Mouse (Mus musculus) kidney, adult 2 months (tissue): ENCODE results near the gene Cox5b.

Source experiments
- CTCF ChIP-seq: fragments of 200-500 bp; conservative IDR thresholded peaks from 2 replicates; pipeline ENCODE4 v1.5.1; 2011; ENCODE audit warnings: low read depth, mild to moderate bottlenecking, control low read depth, low read length, moderate library complexity, mixed read lengths; ENCODE audit not compliant: insufficient read depth, insufficient read length
- POLR2A ChIP-seq: fragments of 200-500 bp; IDR thresholded peaks from one replicate; pipeline ENCODE4 v1.6.1; 2011; ENCODE audit warnings: low read depth, low read length, control low read depth

- no peak for TF ChIP-seq POLR2A
- TF ChIP-seq CTCF, result no peak
Observed at GRCm38 (mm10) chr1:36672648-36673350, 18.4 kb upstream of the Cox5b start.
